Mouse (Mus musculus): ENCODE measurements around the gene Dohh. TPM values are rescaled to one million over a fixed set of nuclear protein-coding genes. Genes with fewer than 3 reads are reported as not detected.

Gene Dohh
- polyA plus RNA-seq, 1 experiment from 2014 or later = 59.4 TPM

- WGBS = 23% methylated on average over 54 of the region's 54 CpGs
- TF ChIP-seq CTCF (IDR thresholded peaks at IDR 0.05; ENCODE audit: low read depth) = no peak
- Histone ChIP-seq H3K9ac (ENCODE audit: low read depth, low read length) (no peak overlapping the region; the same call in 1 of the 2 replicates), H3K27ac (ENCODE audit: low read depth, low read length) (no peak overlapping the region), H3K27me3 (replicated peaks; ENCODE audit: control insufficient read depth, insufficient read depth, low read length) (no peaks in the 10 kb centered on the region), H3K4me3 (ENCODE audit: low read depth, low read length) (peak overlapping the region; percentile 16; the same call in 1 of the 2 replicates), H3K36me3 (ENCODE audit: control insufficient read depth, insufficient read depth) (peaks cover 44% of the 10 kb centered on the region), H3K4me2 (replicated peaks; ENCODE audit: low read depth) (peak overlapping the region; percentile 57), H3K9me3 (ENCODE audit: control insufficient read depth) (no peaks in the 10 kb centered on the region), H3K4me1 (replicated peaks; ENCODE audit: control insufficient read depth, insufficient read depth, low read length) (peaks cover 35% of the 10 kb centered on the region)
- ATAC-seq = no peak
Observed at GRCm38 (mm10) chr10:81363436-81364346, 20.5 kb upstream of the Dohh start.

GRCm38 (mm10) chr10:81364666-81365065 is 19.6 kb upstream of the Dohh start:
- peak overlapping the region; percentile 57 for H3K4me2 ChIP-seq (replicated peaks; ENCODE audit: low read depth)
- ATAC-seq = no peak
- WGBS = 18% methylated on average over 28 of the region's 28 CpGs
- TF ChIP-seq CTCF (IDR thresholded peaks at IDR 0.05; ENCODE audit: low read depth) = no peak
- peaks cover 54% of the 10 kb centered on the region for H3K36me3 ChIP-seq (ENCODE audit: control insufficient read depth, insufficient read depth)
- H3K27ac ChIP-seq (ENCODE audit: low read depth, low read length) = no peak overlapping the region
- H3K9ac ChIP-seq (ENCODE audit: low read depth, low read length) = no peak overlapping the region
- H3K9me3 ChIP-seq (ENCODE audit: control insufficient read depth) = no peaks in the 10 kb centered on the region
- H3K27me3 ChIP-seq (replicated peaks; ENCODE audit: control insufficient read depth, insufficient read depth, low read length) = no peaks in the 10 kb centered on the region
- H3K4me3 ChIP-seq (ENCODE audit: low read depth, low read length) = peak overlapping the region; percentile 16; the same call in 1 of the 2 replicates
- H3K4me1 ChIP-seq (replicated peaks; ENCODE audit: control insufficient read depth, insufficient read depth, low read length) = peaks cover 34% of the 10 kb centered on the region

DNA sequence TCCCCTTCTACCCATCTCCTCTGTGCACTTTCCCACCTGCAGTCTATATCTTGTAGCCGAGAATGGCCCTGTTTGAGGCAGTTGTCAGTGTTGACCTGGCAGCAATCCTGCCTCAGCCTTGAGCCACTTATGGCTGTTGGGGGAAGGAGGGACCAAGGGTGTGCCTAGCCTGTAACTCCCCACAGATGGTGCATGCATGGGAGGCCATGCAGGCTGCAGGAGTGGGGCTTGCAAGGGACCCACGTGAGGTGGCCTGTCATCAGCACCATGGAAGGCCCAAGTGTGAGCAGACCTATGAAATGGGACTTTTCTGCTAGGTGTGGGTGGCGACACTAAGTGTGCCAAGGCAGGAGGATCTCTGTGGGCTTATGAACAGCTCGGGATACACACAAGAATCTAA is 19.2 kb upstream of the Dohh start:
- Histone ChIP-seq H3K4me2 (replicated peaks; ENCODE audit: low read depth) (peak overlapping the region; percentile 57), H3K9ac (ENCODE audit: low read depth, low read length) (no peak overlapping the region)

GRCm38 (mm10) chr10:81365672-81366476 is 18.4 kb upstream of the Dohh start, which contains the start of gene 4930404N11Rik:
4930404N11Rik (minus strand) TSS chr10:81365816.
- Histone ChIP-seq H3K9ac (ENCODE audit: low read depth, low read length) (no peak within 1 kb of the TSS), H3K27ac (ENCODE audit: low read depth, low read length) (peak within 1 kb of the TSS; percentile 47), H3K4me3 (ENCODE audit: low read depth, low read length) (peak within 1 kb of the TSS; percentile 16; the same call in 1 of the 2 replicates), H3K4me2 (replicated peaks; ENCODE audit: low read depth) (peak within 1 kb of the TSS; percentile 57), H3K36me3 (ENCODE audit: control insufficient read depth, insufficient read depth) (peaks cover 66% of the 10 kb centered on the region), H3K27me3 (replicated peaks; ENCODE audit: control insufficient read depth, insufficient read depth, low read length) (no peaks in the 10 kb centered on the region), H3K4me1 (replicated peaks; ENCODE audit: control insufficient read depth, insufficient read depth, low read length) (peaks cover 34% of the 10 kb centered on the region), H3K9me3 (ENCODE audit: control insufficient read depth) (no peaks in the 10 kb centered on the region)
- no peak for TF ChIP-seq CTCF (IDR thresholded peaks at IDR 0.05; ENCODE audit: low read depth)
- WGBS = 31% methylated on average over 12 of the region's 12 CpGs
- ATAC-seq = peak; percentile 12; the same call in 1 of the 2 replicates

More for the DNA sequence above, 19.2 kb upstream of the Dohh start:
- ATAC-seq = no peak
- H3K36me3 ChIP-seq (ENCODE audit: control insufficient read depth, insufficient read depth) = peaks cover 58% of the 10 kb centered on the region
- no peaks in the 10 kb centered on the region for H3K9me3 ChIP-seq (ENCODE audit: control insufficient read depth)
- TF ChIP-seq CTCF (IDR thresholded peaks at IDR 0.05; ENCODE audit: low read depth) = no peak
- H3K27ac ChIP-seq (ENCODE audit: low read depth, low read length) = 0 out of 2 replicates have a peak overlapping the region, but pooled peaks have one; percentile 47
- no peak overlapping the region for H3K4me3 ChIP-seq (ENCODE audit: low read depth, low read length)
- peaks cover 34% of the 10 kb centered on the region for H3K4me1 ChIP-seq (replicated peaks; ENCODE audit: control insufficient read depth, insufficient read depth, low read length)
- WGBS = 26% methylated on average over 4 of the region's 4 CpGs
- H3K27me3 ChIP-seq (replicated peaks; ENCODE audit: control insufficient read depth, insufficient read depth, low read length) = no peaks in the 10 kb centered on the region

DNA sequence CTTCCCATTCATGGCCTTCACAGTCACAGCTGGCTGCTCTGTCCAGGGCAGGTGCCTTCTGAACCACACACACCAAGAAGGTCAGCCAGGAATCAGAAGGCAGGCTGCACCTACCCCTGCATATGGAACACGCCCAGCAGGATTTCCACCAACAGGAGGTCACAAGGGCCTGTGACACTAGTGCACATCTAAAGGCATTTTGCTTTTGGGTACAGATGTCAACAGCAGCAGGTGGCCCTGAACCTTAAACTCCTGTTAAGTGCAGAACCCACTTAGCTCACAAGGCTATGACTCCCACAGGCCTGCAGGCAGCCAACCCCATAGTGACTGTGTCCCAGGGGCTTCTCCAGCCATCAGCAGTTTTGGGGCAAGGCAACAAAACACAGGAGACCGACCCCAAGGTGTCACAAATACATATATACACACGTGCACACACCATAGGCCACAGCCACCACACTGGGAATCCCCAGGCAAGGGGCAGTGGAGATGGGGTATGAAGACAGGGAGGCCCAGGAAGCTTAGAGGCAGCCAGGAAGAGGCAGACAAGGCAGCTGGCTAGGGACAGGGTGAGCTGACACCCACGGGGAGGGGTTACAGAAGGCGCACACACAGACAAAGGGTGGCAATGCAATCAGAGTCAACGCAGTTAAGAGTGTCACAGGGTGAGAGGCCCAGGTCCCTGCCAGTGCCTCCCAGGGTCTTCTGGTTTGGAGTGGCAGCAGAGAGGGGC is 17.6 kb upstream of the Dohh start:
- H3K27ac ChIP-seq (ENCODE audit: low read depth, low read length) = peak overlapping the region; percentile 47; the same call in 1 of the 2 replicates
- no peaks in the 10 kb centered on the region for H3K9me3 ChIP-seq (ENCODE audit: control insufficient read depth)
- H3K4me3 ChIP-seq (ENCODE audit: low read depth, low read length) = no peak overlapping the region
- peaks cover 34% of the 10 kb centered on the region for H3K4me1 ChIP-seq (replicated peaks; ENCODE audit: control insufficient read depth, insufficient read depth, low read length)
- TF ChIP-seq CTCF (IDR thresholded peaks at IDR 0.05; ENCODE audit: low read depth) = no peak
- WGBS = 55% methylated on average over 6 of the region's 6 CpGs
- H3K27me3 ChIP-seq (replicated peaks; ENCODE audit: control insufficient read depth, insufficient read depth, low read length) = no peaks in the 10 kb centered on the region
- H3K36me3 ChIP-seq (ENCODE audit: control insufficient read depth, insufficient read depth) = peaks cover 70% of the 10 kb centered on the region
- H3K4me2 ChIP-seq (replicated peaks; ENCODE audit: low read depth) = no peak overlapping the region
- no peak overlapping the region for H3K9ac ChIP-seq (ENCODE audit: low read depth, low read length)
- ATAC-seq = peak; percentile 9

All from intestine, postnatal 0 days (tissue).